Mouse (Mus musculus) gastrocnemius, postnatal 36 days (tissue): ENCODE data around the gene Map2. TPM values are rescaled to one million over a fixed set of nuclear protein-coding genes. Genes with fewer than 3 reads are reported as not detected.

Source experiments
- DNase-seq, 2 experiments: peaks; one replicate each; pipeline ENCODE4 v3.0.0; 2022
- intact Hi-C: fragments of 180-260 bp; cut with DNase I; formaldehyde crosslinking; loops from one replicate; pipeline ENCODE4 v1.15.1; 2025
- total RNA-seq, 2 experiments: library from RNA; stranded (reverse); gene quantifications; 2 replicates each; pipeline ENCODE4 v1.2.3; 2021

Map2 gene
- total RNA-seq, 2 experiments from 2014 or later = 2.7 TPM

GRCm38 (mm10) chr1:66196240-66196639 is 21.2 kb downstream of the Map2 start:
- intact Hi-C loops = no loop called here
- DNase-seq = no peak

DNA sequence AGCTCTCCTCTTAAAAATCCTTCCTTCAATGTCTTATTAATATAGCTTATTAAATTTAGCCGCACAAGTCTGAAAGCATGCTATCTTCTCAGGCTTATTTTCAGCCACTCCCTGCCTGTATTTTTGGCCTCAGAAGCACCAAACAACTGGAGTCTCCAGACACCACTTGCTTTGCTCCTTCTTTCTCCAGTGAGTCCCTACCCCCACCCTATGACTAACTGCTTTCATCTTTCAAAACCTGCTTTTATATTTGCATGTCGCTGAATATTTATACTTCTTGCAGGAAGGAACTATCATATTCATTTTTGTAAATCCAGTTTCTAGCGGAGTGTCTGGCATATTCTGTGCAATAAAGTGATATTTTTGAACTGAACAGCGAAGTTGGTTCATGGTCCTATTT is 21.6 kb downstream of the Map2 start:
- intact Hi-C loops = no loop called here
- no peak for DNase-seq

DNA sequence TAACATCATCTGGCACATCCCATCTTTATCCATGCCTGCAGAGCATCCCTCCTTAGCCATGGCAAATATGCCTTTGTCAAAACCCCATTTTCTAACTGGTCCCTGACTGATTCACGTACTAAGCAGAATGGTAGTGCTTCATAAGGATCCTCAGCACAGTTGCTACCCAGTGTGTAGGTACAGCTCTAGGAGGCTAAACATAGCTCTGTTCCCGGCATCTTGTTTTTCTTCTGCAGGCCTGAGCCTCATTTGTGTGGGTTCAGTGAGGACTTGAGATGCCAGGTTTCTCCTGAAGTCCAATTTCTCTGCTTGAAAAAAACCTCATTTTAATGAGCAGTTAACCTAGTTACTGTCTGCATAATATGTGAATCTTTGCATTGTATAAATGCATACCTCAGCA is 30.4 kb downstream of the Map2 start:
- intact Hi-C loops = no loop called here
- DNase-seq = no peak

GRCm38 (mm10) chr1:66206904-66207303 is 31.8 kb downstream of the Map2 start:
- intact Hi-C loops = no loop called here
- no peak for DNase-seq

DNA sequence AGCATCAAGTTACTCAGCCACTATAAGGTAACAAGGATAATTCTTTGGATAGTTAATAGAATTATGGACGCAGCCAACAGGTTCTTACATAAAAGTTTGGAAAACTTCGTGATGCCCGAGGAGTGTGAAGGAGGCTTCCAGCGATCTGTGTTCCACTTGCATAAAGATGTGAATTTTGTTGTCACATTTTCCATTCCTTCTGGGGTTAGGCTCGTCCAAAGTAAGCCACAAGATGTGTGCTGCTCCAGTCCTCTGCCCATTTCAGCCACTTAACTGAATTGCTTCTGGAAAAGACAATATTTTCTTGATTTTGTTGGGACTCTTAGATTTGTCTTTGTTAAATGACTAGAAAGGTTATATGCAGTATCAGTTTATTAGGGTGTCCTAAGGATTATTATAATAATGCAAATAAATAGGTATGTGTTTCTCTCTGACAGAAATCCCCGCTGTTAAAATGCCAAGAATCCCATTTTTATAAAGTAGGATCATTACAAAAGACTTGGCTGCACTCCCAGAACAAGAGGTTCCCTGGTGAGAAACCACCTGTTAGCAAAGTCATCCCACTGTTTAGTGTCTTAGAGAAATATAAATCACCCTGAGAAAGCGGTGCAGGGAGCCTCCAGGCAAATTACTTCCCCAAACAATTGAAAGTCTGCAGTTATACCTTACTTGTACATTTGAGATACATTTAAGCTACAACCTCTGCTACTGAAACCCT is 36.2 kb downstream of the Map2 start:
- intact Hi-C loops = no loop called here
- no peak for DNase-seq

- no peak for DNase-seq
- intact Hi-C loops = no loop called here
Observed at GRCm38 (mm10) chr1:66221497-66221896, 46.4 kb downstream of the Map2 start.

- intact Hi-C loops = no loop called here
- DNase-seq = no peak
Observed at GRCm38 (mm10) chr1:66223331-66223730, 48.3 kb downstream of the Map2 start.

- DNase-seq = no peak
Observed at GRCm38 (mm10) chr1:66226372-66227368, 51.6 kb downstream of the Map2 start.

GRCm38 (mm10) chr1:66228205-66228604 is 53.1 kb downstream of the Map2 start:
- intact Hi-C loops = no loop called here
- no peak for DNase-seq

More at GRCm38 (mm10) chr1:66226372-66227368, 51.6 kb downstream of the Map2 start:
- intact Hi-C loops = no loop called here

DNA sequence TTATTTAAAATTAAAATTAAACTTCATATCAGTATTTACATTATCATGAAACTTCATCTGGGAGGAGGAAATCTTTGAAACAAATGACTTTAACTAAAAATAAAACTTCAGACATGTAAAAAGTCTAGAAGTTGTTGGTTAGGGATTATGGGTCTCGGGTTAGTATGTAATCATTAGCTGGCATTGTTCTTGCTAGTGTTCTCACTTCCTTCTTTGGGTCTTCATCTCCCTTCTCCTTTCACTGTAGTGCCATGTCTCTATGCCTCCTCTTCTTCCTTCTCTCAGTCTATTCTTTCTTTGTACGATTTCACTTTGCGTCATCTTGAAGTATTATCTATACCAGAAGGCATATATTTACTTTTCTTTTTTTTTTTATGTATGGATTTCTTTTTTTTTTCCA is 55.3 kb downstream of the Map2 start:
- DNase-seq = no peak
- intact Hi-C loops = no loop called here

DNA sequence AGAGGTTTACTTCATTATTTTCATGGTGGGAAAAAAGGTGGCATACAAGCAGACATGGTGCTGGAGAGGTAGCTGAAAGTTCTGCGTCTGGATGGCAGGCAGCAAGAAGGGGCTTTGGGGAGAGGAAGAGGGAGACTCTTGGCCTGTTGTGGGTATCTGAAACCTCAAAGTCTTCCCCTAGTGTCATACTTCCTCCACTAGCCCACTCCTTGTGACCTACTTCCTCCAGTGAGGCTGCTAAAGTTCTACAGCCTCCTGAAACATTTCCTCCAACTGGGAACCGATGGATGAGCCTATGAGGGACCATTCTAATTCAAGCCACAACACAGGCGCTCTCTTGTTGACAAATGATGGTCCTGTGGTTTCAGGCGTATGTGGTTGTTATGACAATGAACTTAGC is 56.9 kb downstream of the Map2 start:
- DNase-seq = no peak
- intact Hi-C loops = no loop called here

- intact Hi-C loops = no loop called here
- DNase-seq = no peak
Observed at GRCm38 (mm10) chr1:66244910-66245309, 69.8 kb downstream of the Map2 start.

DNA sequence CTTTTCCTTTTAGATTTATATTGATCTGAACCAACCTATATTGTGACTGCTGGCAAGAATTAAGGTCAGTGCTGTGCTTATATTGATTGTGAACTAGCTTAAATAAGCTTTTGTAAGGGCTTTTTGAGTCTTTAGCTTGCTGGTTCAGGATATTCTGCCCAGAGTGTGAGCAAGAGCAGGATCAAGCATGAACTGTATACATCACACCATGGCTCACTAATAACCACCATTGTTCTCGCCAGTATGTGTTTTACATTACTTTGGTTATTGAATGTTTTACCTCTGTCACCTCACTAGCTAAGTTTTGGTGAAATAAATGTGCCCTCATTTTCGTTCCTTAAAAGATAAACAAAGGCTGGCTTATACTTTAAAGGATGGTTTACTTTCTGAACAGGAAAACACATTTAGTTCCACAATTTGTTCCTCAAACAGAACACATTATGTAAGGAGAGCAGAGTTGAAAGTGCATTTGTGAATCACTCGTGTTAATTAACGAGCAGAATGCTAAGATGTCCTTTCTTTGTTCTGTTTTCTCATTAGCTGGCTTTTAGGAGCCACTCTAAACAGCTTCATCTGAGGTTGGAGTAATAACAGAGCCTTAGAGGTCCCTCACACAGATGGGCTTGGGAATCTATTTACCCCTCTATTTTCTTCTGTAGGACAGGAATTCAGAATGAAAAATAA is 76.7 kb downstream of the Map2 start:
- intact Hi-C loops = no loop called here
- DNase-seq = no peak

DNA sequence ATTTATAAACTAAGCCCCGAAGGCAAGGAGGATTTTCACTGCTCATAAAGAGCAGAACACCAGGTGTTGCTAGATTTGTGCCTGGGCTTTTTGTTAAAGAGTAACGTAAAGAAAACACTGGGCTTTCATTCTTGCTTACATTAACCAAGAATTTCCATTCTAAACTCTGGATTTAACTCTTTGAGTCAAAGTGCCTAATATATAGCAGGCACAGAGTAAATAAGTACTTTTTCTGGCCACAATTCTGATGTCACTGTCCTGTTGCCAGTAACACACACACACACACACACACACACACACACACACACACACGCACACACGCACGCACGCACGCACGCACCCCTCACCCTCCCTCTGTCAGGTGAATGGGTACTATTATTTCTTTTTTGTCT is 77.3 kb downstream of the Map2 start:
- DNase-seq = no peak
- intact Hi-C loops = no loop called here

- no peak for DNase-seq
- intact Hi-C loops = no loop called here
Observed at GRCm38 (mm10) chr1:66263220-66263619, 88.1 kb downstream of the Map2 start.

DNA sequence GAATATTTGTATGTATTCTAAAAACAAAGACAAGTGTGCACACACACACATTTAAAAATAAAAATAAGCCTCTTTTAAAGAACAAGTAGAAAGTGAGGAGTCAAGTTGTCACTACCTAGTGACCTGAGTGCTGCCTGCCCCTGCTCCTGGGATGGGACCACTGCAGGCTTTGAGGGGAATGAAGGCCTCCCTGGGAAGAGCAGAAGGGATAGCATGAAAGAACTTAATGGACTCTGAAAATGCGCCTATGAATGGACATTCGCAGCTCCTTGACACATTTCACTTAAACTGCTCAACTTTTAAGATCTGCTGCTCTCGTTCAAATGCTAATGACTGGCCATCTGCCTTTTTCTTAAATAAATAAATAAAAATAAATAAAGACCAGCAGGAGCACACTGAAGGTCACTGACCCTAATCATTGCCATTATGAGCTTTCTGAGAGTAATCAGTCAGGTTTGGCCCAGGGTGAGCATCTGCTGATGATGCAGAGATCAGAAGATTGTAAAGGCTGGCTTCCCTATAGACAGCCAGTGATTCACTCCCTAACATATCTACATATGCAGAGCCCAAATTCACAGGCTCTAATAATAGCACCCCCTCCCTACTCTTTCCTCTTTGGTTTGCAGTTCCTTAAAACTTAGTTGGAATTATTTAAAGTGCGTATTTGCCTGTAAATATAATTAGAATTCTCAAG is 91.3 kb downstream of the Map2 start:
- intact Hi-C loops = no loop called here
- DNase-seq = no peak

- intact Hi-C loops = no loop called here
- no peak for DNase-seq
Observed at GRCm38 (mm10) chr1:66277663-66278062, 102.6 kb downstream of the Map2 start.

DNA sequence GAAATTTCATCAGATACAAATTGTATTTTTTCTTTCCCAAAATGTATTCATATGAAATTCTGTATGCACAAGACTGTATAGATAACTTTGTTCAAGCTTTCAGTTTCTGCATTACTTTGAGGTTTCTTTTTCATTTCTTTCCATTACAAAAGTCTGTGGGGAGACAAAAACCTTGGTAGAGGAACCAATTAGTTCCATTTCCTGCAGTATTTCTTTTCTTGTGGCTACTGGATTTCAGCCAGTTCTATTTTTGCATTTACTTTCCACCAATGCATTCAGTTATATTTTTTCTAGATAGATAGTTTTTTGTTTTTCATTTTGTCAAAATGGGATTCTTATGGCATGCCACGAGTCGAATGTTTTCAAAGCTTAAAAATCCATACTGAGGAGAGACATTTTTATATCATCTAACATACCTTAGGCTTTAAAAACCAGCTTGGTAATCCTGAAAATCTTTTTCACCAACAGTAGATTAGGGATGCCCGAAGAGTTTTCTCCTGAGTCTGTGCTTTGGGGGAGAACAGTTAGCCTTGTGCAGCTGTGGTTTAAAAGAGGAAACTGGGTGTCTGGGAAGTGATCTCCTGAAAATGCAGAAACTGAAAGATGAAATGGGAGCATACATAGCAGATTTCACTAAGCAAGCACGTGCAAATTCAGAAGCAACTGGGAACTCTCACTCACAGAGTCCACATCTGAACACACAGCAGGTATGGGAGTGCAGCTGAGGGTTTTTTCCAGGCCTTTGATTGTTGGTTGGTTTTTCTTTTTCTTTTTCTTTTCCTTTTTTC is 104.3 kb downstream of the Map2 start:
- DNase-seq = no peak
- intact Hi-C loops = no loop called here

- intact Hi-C loops = no loop called here
- DNase-seq = no peak
Observed at GRCm38 (mm10) chr1:66280152-66280551, 105.1 kb downstream of the Map2 start.

- intact Hi-C loops = no loop called here
- no peak for DNase-seq
Observed at GRCm38 (mm10) chr1:66282447-66282846, 107.4 kb downstream of the Map2 start.
